Mouse (Mus musculus) liver, embryonic 14.5 days (tissue): ENCODE measurements around the gene Magi3.

Experiments used
- CTCF ChIP-seq: IDR thresholded peaks from 2 replicates; pipeline ENCODE4 v1.5.1; 2016; ENCODE audit warnings: antibody characterized with exemption, low read depth, control low read depth
- EP300 ChIP-seq: IDR thresholded peaks from 2 replicates; pipeline ENCODE4 v1.6.1; 2016; ENCODE audit warnings: antibody characterized with exemption, low read depth

DNA sequence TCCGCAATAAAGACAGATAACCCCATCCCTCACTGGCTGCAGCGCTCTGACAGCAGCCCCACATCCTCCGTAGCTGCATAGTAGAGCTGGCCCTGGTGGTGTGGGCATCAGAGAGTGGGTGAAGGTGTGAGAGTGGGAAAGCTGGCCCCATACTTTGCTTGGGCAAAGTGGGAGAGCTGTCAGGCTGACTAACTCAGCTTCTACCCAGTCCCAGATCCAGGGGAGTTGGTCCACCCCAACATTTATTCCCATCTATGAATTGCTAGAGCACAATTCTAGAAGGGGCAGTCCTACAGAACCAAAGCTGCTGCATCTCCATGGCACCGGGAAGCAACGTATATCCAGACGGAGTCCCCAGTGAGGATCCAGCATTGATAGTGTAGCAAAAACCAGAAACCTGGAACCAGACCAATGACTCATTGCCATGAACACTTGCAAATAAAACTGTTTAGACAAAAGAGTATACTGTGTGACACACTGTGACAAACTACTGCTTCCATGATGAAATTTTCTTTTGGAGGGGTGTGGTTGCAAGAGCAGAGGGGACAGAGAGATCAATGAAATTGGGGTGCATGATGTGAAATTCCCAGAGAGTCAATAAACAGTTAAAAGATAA is 44.5 kb upstream of the Magi3 start:
- no peak for TF ChIP-seq CTCF
- TF ChIP-seq EP300 = no peak
